ENCODE assay signal across 21 mouse cellular contexts in the genomic region with DNA sequence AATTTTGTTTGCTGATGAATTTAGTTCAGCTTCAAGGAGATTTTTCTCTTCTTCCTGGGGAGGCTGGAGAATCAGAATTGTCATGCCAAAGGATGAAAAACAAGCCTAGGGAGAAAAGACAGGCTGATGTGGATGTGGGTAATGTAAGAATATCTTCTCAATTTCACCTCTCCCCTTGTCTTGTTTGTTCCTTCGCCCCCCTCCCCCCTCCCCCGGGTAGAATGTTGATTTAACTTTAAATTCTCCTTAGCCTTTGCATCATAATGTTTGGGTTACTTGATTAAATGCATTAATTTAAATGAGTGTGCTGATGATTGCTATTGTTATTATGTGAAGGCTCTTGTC.
DNase-seq lines count a peak whose midpoint lies in the region; ATAC-seq and TF ChIP-seq lines count a peak whose summit lies in the region.
"Had no signal": no experiment of that assay in that cellular context is flagged by ENCODE, and none has a peak within 500 bp of the region (broad histone marks: within the 10 kb centered on the region; RNA-seq: fewer than 3 reads in every experiment).

No protein-coding gene starts in this region.

- peak overlapping the region; percentile 10; the same call in 1 of the 2 replicates for H3K27ac ChIP-seq in forebrain, embryonic 14.5 days (ENCODE audit: low read depth, low read length)
- no peak overlapping the region for H3K27ac ChIP-seq in forebrain, embryonic 11.5 days (ENCODE audit: low read depth, low read length)
- H3K27ac ChIP-seq in left cerebral cortex, adult 2 months, result peak overlapping the region; percentile 80
- 0 out of 2 replicates have a peak overlapping the region, but pooled peaks have one; percentile 27 for H3K27ac ChIP-seq in hindbrain, embryonic 16.5 days (ENCODE audit: low read depth, low read length)
- H3K27ac ChIP-seq: gastrocnemius, adult 2 months; heart, embryonic 15.5 days; kidney, postnatal 0 days; limb, embryonic 12.5 days; midbrain, embryonic 12.5 days; stomach, postnatal 0 days had no signal

- H3K4me2 ChIP-seq in forebrain, embryonic 14.5 days (ENCODE audit: low read length), result peak overlapping the region; percentile 8; the same call in 1 of the 2 replicates
- no peak overlapping the region for H3K4me2 ChIP-seq in forebrain, embryonic 11.5 days (ENCODE audit: low read depth, low read length, severe bottlenecking)
- H3K4me2 ChIP-seq in hindbrain, embryonic 16.5 days (ENCODE audit: low read length), result peak overlapping the region; percentile 34
- H3K4me2 ChIP-seq: heart, embryonic 15.5 days; limb, embryonic 12.5 days; liver, embryonic 11.5 days; midbrain, embryonic 12.5 days had no signal

- no peak for TF ChIP-seq CTCF in left cerebral cortex, adult 2 months (IDR thresholded peaks at IDR 0.05)

- DNase-seq in forebrain, embryonic 14.5 days (ENCODE audit: low spot score), result no peak
- no peak for DNase-seq in forebrain, embryonic 11.5 days (ENCODE audit: low spot score)
- no peak for DNase-seq in left cerebral cortex, adult 2 months (ENCODE audit: extremely low spot score in 1 of 2, low spot score in 2 of 2)
- no peak for DNase-seq in left cerebral cortex, adult 9 months (ENCODE audit: low spot score in 2 of 2)
- DNase-seq in spleen, adult 18-20 months, result no peak
- no peak for DNase-seq in right cerebral cortex, adult 2 months (ENCODE audit: low spot score in 2 of 2)
- DNase-seq: heart, postnatal 36 days; kidney, adult 2 months; liver, postnatal 0 days; thymus, adult 2 months; thymus, postnatal 4 days had no signal

- no peaks in the 10 kb centered on the region for H3K9me3 ChIP-seq in forebrain, embryonic 14.5 days (replicated peaks; ENCODE audit: control insufficient read depth, low read length)
- no peaks in the 10 kb centered on the region for H3K9me3 ChIP-seq in forebrain, embryonic 11.5 days (ENCODE audit: control insufficient read depth, low read length)
- no peaks in the 10 kb centered on the region for H3K9me3 ChIP-seq in hindbrain, embryonic 16.5 days (ENCODE audit: control insufficient read depth, low read length)
- H3K9me3 ChIP-seq: heart, embryonic 15.5 days; limb, embryonic 12.5 days; midbrain, embryonic 12.5 days had no signal

- H3K4me1 ChIP-seq in forebrain, embryonic 14.5 days (ENCODE audit: control insufficient read depth, insufficient read depth, low read length), result peaks cover 5% of the 10 kb centered on the region; the same call in 1 of the 2 replicates
- H3K4me1 ChIP-seq in forebrain, embryonic 11.5 days (replicated peaks; ENCODE audit: control insufficient read depth, insufficient read depth, low read length), result no peaks in the 10 kb centered on the region
- peaks cover 5% of the 10 kb centered on the region for H3K4me1 ChIP-seq in hindbrain, embryonic 16.5 days (ENCODE audit: control insufficient read depth, insufficient read depth, low read depth, low read length)
- H3K4me1 ChIP-seq: midbrain, embryonic 12.5 days had no signal

- intact Hi-C loops in left cerebral cortex, adult 2 months (cut with DNase I), result loop anchor here (2.0 to 5.0 kb wide), 3 partner anchors 34 to 339 kb away; a partner anchor contains a TSS

- H3K27me3 ChIP-seq in forebrain, embryonic 14.5 days (replicated peaks; ENCODE audit: control insufficient read depth, insufficient read depth, low read length), result no peaks in the 10 kb centered on the region
- no peaks in the 10 kb centered on the region for H3K27me3 ChIP-seq in forebrain, embryonic 11.5 days (ENCODE audit: control insufficient read depth, insufficient read depth, low read length)
- no peaks in the 10 kb centered on the region for H3K27me3 ChIP-seq in hindbrain, embryonic 16.5 days (replicated peaks; ENCODE audit: control insufficient read depth, insufficient read depth, low read length)
- H3K27me3 ChIP-seq: heart, embryonic 15.5 days; limb, embryonic 12.5 days; midbrain, embryonic 12.5 days; Patski had no signal

- H3K36me3 ChIP-seq in forebrain, embryonic 14.5 days (ENCODE audit: control insufficient read depth, insufficient read depth, low read length), result no peaks in the 10 kb centered on the region
- H3K36me3 ChIP-seq in forebrain, embryonic 11.5 days (ENCODE audit: control insufficient read depth, insufficient read depth, low read length), result no peaks in the 10 kb centered on the region
- H3K36me3 ChIP-seq in hindbrain, embryonic 16.5 days (ENCODE audit: control insufficient read depth, insufficient read depth, low read length), result no peaks in the 10 kb centered on the region
- H3K36me3 ChIP-seq: heart, embryonic 15.5 days; limb, embryonic 12.5 days; midbrain, embryonic 12.5 days had no signal

- no peak overlapping the region for H3K4me3 ChIP-seq in forebrain, embryonic 14.5 days (ENCODE audit: low read depth, low read length)
- H3K4me3 ChIP-seq in forebrain, embryonic 11.5 days (ENCODE audit: low read depth, low read length), result no peak overlapping the region
- peak overlapping the region; percentile 43 for H3K4me3 ChIP-seq in left cerebral cortex, adult 2 months
- peak overlapping the region; percentile 7; the same call in 1 of the 2 replicates for H3K4me3 ChIP-seq in hindbrain, embryonic 16.5 days (ENCODE audit: low read length)
- H3K4me3 ChIP-seq: erythroblast, embryonic 14.5 days; gastrocnemius, adult 2 months; heart, embryonic 15.5 days; limb, embryonic 12.5 days; midbrain, embryonic 12.5 days had no signal

- no peak overlapping the region for H3K9ac ChIP-seq in forebrain, embryonic 14.5 days (ENCODE audit: low read length)
- no peak overlapping the region for H3K9ac ChIP-seq in forebrain, embryonic 11.5 days (ENCODE audit: low read length)
- no peak overlapping the region for H3K9ac ChIP-seq in hindbrain, embryonic 16.5 days (ENCODE audit: low read depth, low read length)
- H3K9ac ChIP-seq: heart, embryonic 15.5 days; limb, embryonic 12.5 days; liver, postnatal 0 days; midbrain, embryonic 12.5 days had no signal

- WGBS in forebrain, embryonic 14.5 days, result 59% methylated on average over 2 of the region's 2 CpGs
- WGBS in forebrain, embryonic 11.5 days, result 78% methylated on average over 2 of the region's 2 CpGs
- 50% methylated on average over 2 of the region's 2 CpGs for WGBS in hindbrain, embryonic 16.5 days

- peak; percentile 36; the same call in 1 of the 2 replicates for ATAC-seq in forebrain, embryonic 14.5 days
- no peak for ATAC-seq in forebrain, embryonic 11.5 days (replicated peaks; ENCODE audit: low FRiP score)
- peak; percentile 72; the same call in 1 of the 2 replicates for ATAC-seq in hindbrain, embryonic 16.5 days
- ATAC-seq: liver, postnatal 0 days; Patski had no signal

Comparison
In these comparisons a context has a peak if more than half of its experiments do, and no peak if none do; other contexts are left out.
1. H3K4me3 ChIP-seq: peak in left cerebral cortex, adult 2 months (single experiment) and hindbrain, embryonic 16.5 days (single experiment); none in forebrain, embryonic 14.5 days (single experiment) and forebrain, embryonic 11.5 days (single experiment).